ENCODE assay signal across 21 mouse cellular contexts in the genomic region with DNA sequence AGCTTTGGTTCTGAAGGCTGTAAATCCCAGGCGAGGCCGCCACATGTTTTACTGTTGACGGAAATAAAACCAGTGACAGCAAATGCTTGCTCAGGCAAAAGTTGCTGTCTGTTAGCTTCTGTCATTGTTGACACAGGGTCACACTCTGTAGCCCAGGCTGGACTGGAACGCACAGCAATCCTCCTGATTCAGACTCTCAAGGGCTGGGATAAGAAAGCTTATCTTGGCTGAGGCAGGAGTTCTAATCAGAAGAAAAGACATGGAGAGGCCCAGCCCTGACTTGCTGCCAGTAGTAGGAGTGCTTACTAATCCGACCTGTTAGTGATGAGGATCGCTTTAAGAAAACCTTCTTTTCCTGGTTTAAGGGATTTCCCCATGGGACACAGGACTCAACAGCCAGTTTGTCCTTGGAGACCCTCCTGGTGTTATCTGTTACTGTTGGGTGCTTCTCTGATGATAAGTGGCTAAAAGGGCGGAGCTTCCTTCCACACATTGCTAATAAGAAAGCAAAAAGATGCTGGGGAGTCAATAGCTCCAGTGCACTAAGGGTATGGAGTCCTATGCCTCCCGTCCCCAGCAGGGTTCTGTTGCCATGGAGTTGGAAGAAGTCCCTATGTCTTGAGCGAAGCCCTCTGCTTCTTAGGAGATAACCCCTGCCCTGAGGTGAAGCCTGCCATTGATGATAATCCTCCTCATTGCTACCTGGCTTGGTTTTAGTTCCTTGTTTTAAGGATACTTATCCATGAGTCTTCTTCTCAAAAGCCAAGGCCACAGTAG. TPM values are rescaled to one million over a fixed set of nuclear protein-coding genes. Genes with fewer than 3 reads are reported as not detected.
DNase-seq lines count a peak whose midpoint lies in the region; ATAC-seq and TF ChIP-seq lines count a peak whose summit lies in the region.
"Had no signal": no experiment of that assay in that cellular context is flagged by ENCODE, and none has a peak within 500 bp of the region (broad histone marks: within the 10 kb centered on the region; RNA-seq: fewer than 3 reads in every experiment).

No protein-coding gene starts in this region.

- H3K4me2 ChIP-seq in lung, embryonic 15.5 days = no peak overlapping the region
- H3K4me2 ChIP-seq in intestine, postnatal 0 days (replicated peaks; ENCODE audit: low read depth) = no peak overlapping the region
- H3K4me2 ChIP-seq in liver, postnatal 0 days (ENCODE audit: low read depth, low read length) = 0 out of 2 replicates have a peak overlapping the region, but pooled peaks have one; percentile 6
- H3K4me2 ChIP-seq: limb, embryonic 12.5 days; midbrain, embryonic 11.5 days; neural tube, embryonic 13.5 days had no signal

- no peaks in the 10 kb centered on the region for H3K27me3 ChIP-seq in lung, embryonic 15.5 days
- H3K27me3 ChIP-seq in intestine, postnatal 0 days (replicated peaks; ENCODE audit: control insufficient read depth, insufficient read depth, low read length) = no peaks in the 10 kb centered on the region
- H3K27me3 ChIP-seq in liver, postnatal 0 days (ENCODE audit: insufficient read depth, low read length) = no peaks in the 10 kb centered on the region
- H3K27me3 ChIP-seq: neural tube, embryonic 13.5 days had no signal

- DNase-seq in lung, postnatal 36 days = no peak
- no peak for DNase-seq in liver, postnatal 0 days
- peak; percentile 59 for DNase-seq in yolk sac, embryonic 10.5 days (ENCODE audit: low spot score)
- no peak for DNase-seq in adrenal gland, adult (ENCODE audit: inconsistent age in 2 of 2, low spot score in 1 of 2)
- DNase-seq in ovary, postnatal 14 days (ENCODE audit: low spot score) = no peak
- no peak for DNase-seq in Muller cell, postnatal 12 days (ENCODE audit: inconsistent ontology term)
- DNase-seq: B cell, adult 2 months; cerebellum, adult 11 months; cerebellum, postnatal 36 days; forebrain, postnatal 0 days; heart, adult 11 months; kidney, postnatal 10 days; lung, postnatal 14 days; right cerebral cortex, postnatal 4 days had no signal

- 61% methylated on average over 9 of the region's 9 CpGs for WGBS in lung, embryonic 15.5 days
- whole genome bisulfite sequencing in intestine, postnatal 0 days = 38% methylated on average over 9 of the region's 9 CpGs
- WGBS in liver, postnatal 0 days (ENCODE audit: insufficient replicate concordance) = 59% methylated on average over 9 of the region's 9 CpGs

- H3K4me1 ChIP-seq in lung, embryonic 15.5 days = peaks cover 4% of the 10 kb centered on the region; the same call in 1 of the 2 replicates
- no peaks in the 10 kb centered on the region for H3K4me1 ChIP-seq in intestine, postnatal 0 days (replicated peaks; ENCODE audit: control insufficient read depth, insufficient read depth, low read length)
- peaks cover 5% of the 10 kb centered on the region; the same call in 1 of the 2 replicates for H3K4me1 ChIP-seq in liver, postnatal 0 days (ENCODE audit: insufficient read depth)
- H3K4me1 ChIP-seq: hindbrain, embryonic 10.5 days; limb, embryonic 12.5 days; neural tube, embryonic 13.5 days had no signal

- H3K36me3 ChIP-seq in lung, embryonic 15.5 days = no peaks in the 10 kb centered on the region
- H3K36me3 ChIP-seq in intestine, postnatal 0 days (ENCODE audit: control insufficient read depth, insufficient read depth) = no peaks in the 10 kb centered on the region
- no peaks in the 10 kb centered on the region for H3K36me3 ChIP-seq in liver, postnatal 0 days (replicated peaks; ENCODE audit: insufficient read depth, low read length)
- H3K36me3 ChIP-seq: hindbrain, embryonic 10.5 days; limb, embryonic 12.5 days; neural tube, embryonic 13.5 days had no signal

- peak overlapping the region; percentile 54 for H3K27ac ChIP-seq in lung, embryonic 15.5 days
- peak overlapping the region; percentile 84; the same call in 1 of the 2 replicates for H3K27ac ChIP-seq in intestine, postnatal 0 days (ENCODE audit: low read depth, low read length)
- 0 out of 2 replicates have a peak overlapping the region, but pooled peaks have one; percentile 6 for H3K27ac ChIP-seq in liver, postnatal 0 days (ENCODE audit: low read depth)
- H3K27ac ChIP-seq: hindbrain, embryonic 10.5 days; limb, embryonic 12.5 days; neural tube, embryonic 13.5 days had no signal

- no peak for TF ChIP-seq CTCF in intestine, postnatal 0 days (IDR thresholded peaks at IDR 0.05; ENCODE audit: low read depth)
- no peak for TF ChIP-seq CTCF in liver, postnatal 0 days (IDR thresholded peaks at IDR 0.05; ENCODE audit: low read depth)

- 0 out of 2 replicates have a peak, but pooled peaks cover 4% of the 10 kb centered on the region for H3K9me3 ChIP-seq in lung, embryonic 15.5 days
- H3K9me3 ChIP-seq in intestine, postnatal 0 days (ENCODE audit: control insufficient read depth) = no peaks in the 10 kb centered on the region
- H3K9me3 ChIP-seq in liver, postnatal 0 days (ENCODE audit: low read length) = peaks cover 3% of the 10 kb centered on the region; the same call in 1 of the 2 replicates

- H3K4me3 ChIP-seq in lung, embryonic 15.5 days = no peak overlapping the region
- no peak overlapping the region for H3K4me3 ChIP-seq in intestine, postnatal 0 days (ENCODE audit: low read depth, low read length)
- H3K4me3 ChIP-seq in liver, postnatal 0 days (ENCODE audit: low read depth, low read length) = no peak overlapping the region
- H3K4me3 ChIP-seq: hindbrain, embryonic 10.5 days; limb, embryonic 12.5 days; neural tube, embryonic 13.5 days had no signal

- no peak for TF ChIP-seq EP300 in liver, postnatal 0 days (IDR thresholded peaks at IDR 0.05; ENCODE audit: low read depth)

- ATAC-seq in lung, embryonic 15.5 days (ENCODE audit: borderline replicate concordance, extremely low read depth, low FRiP score, low TSS enrichment) = no peak
- peak; percentile 78 for ATAC-seq in intestine, postnatal 0 days
- ATAC-seq in liver, postnatal 0 days = peak; percentile 61
- ATAC-seq: forebrain, postnatal 0 days had no signal

- H3K9ac ChIP-seq in lung, embryonic 15.5 days = no peak overlapping the region
- no peak overlapping the region for H3K9ac ChIP-seq in intestine, postnatal 0 days (ENCODE audit: low read depth, low read length)
- H3K9ac ChIP-seq in liver, postnatal 0 days (replicated peaks) = no peak overlapping the region
- H3K9ac ChIP-seq: forebrain, postnatal 0 days; limb, embryonic 12.5 days; neural tube, embryonic 13.5 days had no signal

RNA-seq across cellular contexts. Expression of gene Drc1, which starts 6.1 kb away (rescaled TPM):
- polyA plus RNA-seq in lung, embryonic 15.5 days (2015; fragmentation: Nextera tagmentation; extraction: Ambion mirVana) = 2.7 and 2.8 TPM in 2 replicates
- 0.72 and 1.1 TPM in 2 replicates for polyA plus RNA-seq in intestine, postnatal 0 days (2015; fragmentation: Nextera tagmentation; extraction: Ambion mirVana)
- 0.31 and 0.44 TPM in 2 replicates for polyA plus RNA-seq in liver, postnatal 0 days (2015; fragmentation: Nextera tagmentation; extraction: Ambion mirVana)
- polyA plus RNA-seq: heart, embryonic 14.5 days had no signal

RNA-seq across cellular contexts. Expression of gene Selenoi, which starts 54.9 kb away (rescaled TPM):
- 17.0 and 18.1 TPM in 2 replicates for polyA plus RNA-seq in lung, embryonic 15.5 days (2015; fragmentation: Nextera tagmentation; extraction: Ambion mirVana)
- polyA plus RNA-seq in intestine, postnatal 0 days (2015; fragmentation: Nextera tagmentation; extraction: Ambion mirVana) = 66.2 and 78.5 TPM in 2 replicates
- 9.3 and 9.8 TPM in 2 replicates for polyA plus RNA-seq in liver, postnatal 0 days (2015; fragmentation: Nextera tagmentation; extraction: Ambion mirVana)

Comparison
In these comparisons a context has a peak if more than half of its experiments do, and no peak if none do; other contexts are left out.
1. H3K27ac ChIP-seq: peak in every context shown above with its lines; median percentile 84 in intestine, postnatal 0 days; 54 in lung, embryonic 15.5 days; 6 in liver, postnatal 0 days.